Mouse (Mus musculus): ENCODE data around the gene 9430097D07Rik. TPM values are rescaled to one million over a fixed set of nuclear protein-coding genes. Genes with fewer than 3 reads are reported as not detected.
A peak's percentile ranks its signal among the peaks of the same experiment; 100 is the strongest.

9430097D07Rik gene
- polyA plus RNA-seq, 1 experiment = 1.0 TPM

GRCm38 (mm10) chr2:32538461-32538860 lies 37.0 kb downstream of the 9430097D07Rik start:
- peaks cover 4% of the 10 kb centered on the region; the same call in 1 of the 2 replicates for H3K4me1 ChIP-seq (ENCODE audit: control insufficient read depth, insufficient read depth, low read length)
- no peak overlapping the region for H3K27ac ChIP-seq (ENCODE audit: insufficient read depth, low read length)
- H3K4me3 ChIP-seq (ENCODE audit: insufficient read depth, low read length) = peak overlapping the region; percentile 67; the same call in 1 of the 2 replicates
- no peak for TF ChIP-seq CTCF (IDR thresholded peaks at IDR 0.05; ENCODE audit: extremely low read depth, insufficient read depth, low read length)
- no peak for TF ChIP-seq POLR2A (IDR thresholded peaks at IDR 0.05; ENCODE audit: extremely low read depth, insufficient read depth, low read length)

GRCm38 (mm10) chr2:32537941-32538340 lies 37.5 kb downstream of the 9430097D07Rik start:
- peak overlapping the region; percentile 67 for H3K4me3 ChIP-seq (ENCODE audit: insufficient read depth, low read length)
- peaks cover 4% of the 10 kb centered on the region; the same call in 1 of the 2 replicates for H3K4me1 ChIP-seq (ENCODE audit: control insufficient read depth, insufficient read depth, low read length)
- no peak overlapping the region for H3K27ac ChIP-seq (ENCODE audit: insufficient read depth, low read length)
- no peak for TF ChIP-seq CTCF (IDR thresholded peaks at IDR 0.05; ENCODE audit: extremely low read depth, insufficient read depth, low read length)

- Histone ChIP-seq H3K27ac (ENCODE audit: insufficient read depth, low read length) (no peak overlapping the region), H3K4me1 (ENCODE audit: control insufficient read depth, insufficient read depth, low read length) (peaks cover 4% of the 10 kb centered on the region; the same call in 1 of the 2 replicates), H3K4me3 (ENCODE audit: insufficient read depth, low read length) (peak overlapping the region; percentile 67)
- TF ChIP-seq POLR2A (IDR thresholded peaks at IDR 0.05; ENCODE audit: extremely low read depth, insufficient read depth, low read length) (no peak), CTCF (IDR thresholded peaks at IDR 0.05; ENCODE audit: extremely low read depth, insufficient read depth, low read length) (no peak)
These were observed 38.1 kb downstream of the 9430097D07Rik start for GRCm38 (mm10) chr2:32537360-32537905.

- H3K4me1 ChIP-seq (ENCODE audit: control insufficient read depth, insufficient read depth, low read length) = peaks cover 4% of the 10 kb centered on the region; the same call in 1 of the 2 replicates
- TF ChIP-seq CTCF (IDR thresholded peaks at IDR 0.05; ENCODE audit: extremely low read depth, insufficient read depth, low read length) = no peak
- TF ChIP-seq POLR2A (IDR thresholded peaks at IDR 0.05; ENCODE audit: extremely low read depth, insufficient read depth, low read length) = 0 out of 2 replicates have a peak, but pooled peaks have one; percentile 12
- H3K4me3 ChIP-seq (ENCODE audit: insufficient read depth, low read length) = peak overlapping the region; percentile 67
- peak overlapping the region; percentile 99; the same call in 1 of the 2 replicates for H3K27ac ChIP-seq (ENCODE audit: insufficient read depth, low read length)
These were observed 38.7 kb downstream of the 9430097D07Rik start for GRCm38 (mm10) chr2:32536634-32537359.

- TF ChIP-seq CTCF (IDR thresholded peaks at IDR 0.05; ENCODE audit: extremely low read depth, insufficient read depth, low read length) (no peak), POLR2A (IDR thresholded peaks at IDR 0.05; ENCODE audit: extremely low read depth, insufficient read depth, low read length) (no peak)
- Histone ChIP-seq H3K4me3 (ENCODE audit: insufficient read depth, low read length) (peak overlapping the region; percentile 67), H3K27ac (ENCODE audit: insufficient read depth, low read length) (peak overlapping the region; percentile 99; the same call in 1 of the 2 replicates), H3K4me1 (ENCODE audit: control insufficient read depth, insufficient read depth, low read length) (peaks cover 4% of the 10 kb centered on the region; the same call in 1 of the 2 replicates)
These were observed 39.3 kb downstream of the 9430097D07Rik start for GRCm38 (mm10) chr2:32536086-32536633.

- no peak for TF ChIP-seq POLR2A (IDR thresholded peaks at IDR 0.05; ENCODE audit: extremely low read depth, insufficient read depth, low read length)
- TF ChIP-seq CTCF (IDR thresholded peaks at IDR 0.05; ENCODE audit: extremely low read depth, insufficient read depth, low read length) = no peak
- Histone ChIP-seq H3K4me3 (ENCODE audit: insufficient read depth, low read length) (peak overlapping the region; percentile 67), H3K27ac (ENCODE audit: insufficient read depth, low read length) (peak overlapping the region; percentile 99), H3K4me1 (ENCODE audit: control insufficient read depth, insufficient read depth, low read length) (peaks cover 4% of the 10 kb centered on the region; the same call in 1 of the 2 replicates)
These were observed 39.9 kb downstream of the 9430097D07Rik start for GRCm38 (mm10) chr2:32535501-32535991.

- peaks cover 4% of the 10 kb centered on the region; the same call in 1 of the 2 replicates for H3K4me1 ChIP-seq (ENCODE audit: control insufficient read depth, insufficient read depth, low read length)
- H3K4me3 ChIP-seq (ENCODE audit: insufficient read depth, low read length) = peak within 1 kb of the TSS; percentile 67
- H3K27ac ChIP-seq (ENCODE audit: insufficient read depth, low read length) = peak within 1 kb of the TSS; percentile 99
- TF ChIP-seq POLR2A (IDR thresholded peaks at IDR 0.05; ENCODE audit: extremely low read depth, insufficient read depth, low read length) = peak; percentile 85
- TF ChIP-seq CTCF (IDR thresholded peaks at IDR 0.05; ENCODE audit: extremely low read depth, insufficient read depth, low read length) = no peak
These were observed 40.6 kb downstream of the 9430097D07Rik start, which contains the start of gene Fam102a for GRCm38 (mm10) chr2:32534733-32535471. Gene Fam102a, plus strand, starts transcription at chr2:32535332.

- Histone ChIP-seq H3K4me3 (ENCODE audit: insufficient read depth, low read length) (peak overlapping the region; percentile 67; the same call in 1 of the 2 replicates), H3K27ac (ENCODE audit: insufficient read depth, low read length) (peak overlapping the region; percentile 80), H3K4me1 (ENCODE audit: control insufficient read depth, insufficient read depth, low read length) (peaks cover 4% of the 10 kb centered on the region; the same call in 1 of the 2 replicates)
- TF ChIP-seq CTCF (IDR thresholded peaks at IDR 0.05; ENCODE audit: extremely low read depth, insufficient read depth, low read length) (no peak), POLR2A (IDR thresholded peaks at IDR 0.05; ENCODE audit: extremely low read depth, insufficient read depth, low read length) (no peak)
These were observed 41.3 kb downstream of the 9430097D07Rik start for GRCm38 (mm10) chr2:32534061-32534732.
